Mouse (Mus musculus) hindbrain, embryonic 14.5 days (tissue): ENCODE measurements around the gene Pgghg. TPM values are rescaled to one million over a fixed set of nuclear protein-coding genes. Genes with fewer than 3 reads are reported as not detected.

Experiments used
- ATAC-seq: fragments of 200-750 bp; cut with Nextera tagmentation; 2 replicates; pipeline ENCODE4 v1.8.0; 2017; ENCODE audit warnings: moderate number of reproducible peaks, mild to moderate bottlenecking, moderate TSS enrichment, moderate library complexity; ENCODE audit not compliant: low FRiP score
- DNase-seq: peaks from one replicate; pipeline ENCODE4 v3.0.0-alpha.2; 2015; ENCODE audit warnings: low spot score
- H3K27ac ChIP-seq: fragments of 300-500 bp; sonication (generic); 2 replicates; pipeline ENCODE4 v1.5.1; 2014; ENCODE audit warnings: mild to moderate bottlenecking, moderate library complexity
- H3K27me3 ChIP-seq: fragments of 300-500 bp; sonication (generic); 2 replicates; pipeline ENCODE4 v1.6.1; 2014; ENCODE audit warnings: mild to moderate bottlenecking, low read length, mixed read lengths; ENCODE audit not compliant: control insufficient read depth, insufficient read depth
- H3K36me3 ChIP-seq: fragments of 300-500 bp; sonication (generic); replicated peaks from 2 replicates; pipeline ENCODE4 v1.6.1; 2014; ENCODE audit not compliant: control insufficient read depth, insufficient read depth
- H3K4me1 ChIP-seq: fragments of 300-500 bp; sonication (generic); replicated peaks from 2 replicates; pipeline ENCODE4 v1.6.1; 2014; ENCODE audit warnings: antibody characterized with exemption, low read length, mixed read lengths; ENCODE audit not compliant: control insufficient read depth, insufficient read depth
- H3K4me2 ChIP-seq: fragments of 300-500 bp; sonication (generic); replicated peaks from 2 replicates; pipeline ENCODE4 v1.6.1; 2014; ENCODE audit warnings: mild to moderate bottlenecking, moderate library complexity
- H3K4me3 ChIP-seq: fragments of 300-500 bp; sonication (generic); replicated peaks from 2 replicates; pipeline ENCODE4 v1.5.1; 2014; ENCODE audit warnings: mild to moderate bottlenecking, low read length
- H3K9ac ChIP-seq: fragments of 300-500 bp; sonication (generic); 2 replicates; pipeline ENCODE4 v1.6.1; 2014
- H3K9me3 ChIP-seq: fragments of 300-500 bp; sonication (generic); 2 replicates; pipeline ENCODE4 v1.6.1; 2016; ENCODE audit warnings: low read length; ENCODE audit not compliant: control insufficient read depth
- WGBS: fragments of 180-500 bp; shearing (Covaris S2); extraction: QIAGEN DNeasy Blood & Tissue Kit; methylation state at CpG from one replicate; pipeline ENCODE4 v1.1.7; 2014; 5-methylcytosine and 5-hydroxymethylcytosine counted together
- polyA plus RNA-seq: library from polyadenylated mRNA; unstranded; fragments of >200 nt; fragmentation: Nextera tagmentation; extraction: Ambion mirVana; gene quantifications from 2 replicates; pipeline ENCODE4 v1.2.1, GENCODE M21; 2014

The Pgghg gene
- polyA plus RNA-seq, 1 experiment from 2014 or later, result 9.2 TPM

DNA sequence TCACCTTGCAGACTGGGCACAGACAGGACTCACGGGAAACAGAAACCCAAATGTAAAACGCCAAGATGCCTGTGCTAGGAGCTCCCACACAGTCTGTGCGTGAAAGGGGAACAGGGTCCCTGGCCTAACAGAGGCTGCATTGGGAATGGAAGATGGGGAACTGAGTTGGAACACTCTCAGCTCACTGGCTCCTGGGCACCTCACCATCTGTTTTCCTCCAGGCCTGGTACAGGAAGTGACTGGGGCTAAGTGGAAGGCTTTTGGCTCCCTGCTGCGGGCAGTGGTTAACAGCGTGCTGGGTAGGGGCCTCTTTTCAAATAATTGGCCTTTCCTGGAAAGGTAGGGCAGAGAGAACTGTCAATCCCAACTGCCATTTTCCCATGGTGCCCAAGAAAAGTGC is 49.4 kb downstream of the Pgghg start:
- Histone ChIP-seq H3K4me2 (no peak overlapping the region), H3K27me3 (no peaks in the 10 kb centered on the region), H3K27ac (no peak overlapping the region), H3K4me1 (no peaks in the 10 kb centered on the region), H3K9me3 (no peaks in the 10 kb centered on the region), H3K36me3 (no peaks in the 10 kb centered on the region), H3K9ac (no peak overlapping the region), H3K4me3 (no peak overlapping the region)
- no peak for ATAC-seq
- DNase-seq, result no peak
- WGBS, result 72% methylated on average over 5 of the region's 5 CpGs

- H3K9ac ChIP-seq, result no peak overlapping the region
- no peaks in the 10 kb centered on the region for H3K4me1 ChIP-seq
- no peaks in the 10 kb centered on the region for H3K9me3 ChIP-seq
- no peak overlapping the region for H3K4me2 ChIP-seq
- no peaks in the 10 kb centered on the region for H3K36me3 ChIP-seq
- WGBS, result 85% methylated on average over 14 of the region's 14 CpGs
- H3K27ac ChIP-seq, result no peak overlapping the region
- no peak overlapping the region for H3K4me3 ChIP-seq
- no peak for ATAC-seq
- no peak for DNase-seq
- no peaks in the 10 kb centered on the region for H3K27me3 ChIP-seq
Observed at GRCm38 (mm10) chr7:140991117-140991689, 50.0 kb downstream of the Pgghg start.

Other genes starting within 250 kb of the Pgghg start
- not detected in 2 replicates for gene Olfr541, start 244.1 kb upstream of the Pgghg start, polyA plus RNA-seq
- not detected in 2 replicates for gene Cyp2e1, start 177.7 kb upstream of the Pgghg start, polyA plus RNA-seq
- 0.47 and 0.62 TPM in 2 replicates for gene Syce1, start 153.5 kb upstream of the Pgghg start, polyA plus RNA-seq
- gene Zfp941, start 119.2 kb upstream of the Pgghg start, polyA plus RNA-seq, result 33.7 and 33.9 TPM in 2 replicates
- 0.31 TPM in 1 of 2 replicates, not detected in the other for gene Urah, start 106.4 kb upstream of the Pgghg start, polyA plus RNA-seq
- gene Scgb1c1, start 95.8 kb upstream of the Pgghg start, polyA plus RNA-seq, result not detected in 2 replicates
- gene Odf3, start 93.6 kb upstream of the Pgghg start, polyA plus RNA-seq, result 0.14 TPM in 1 of 2 replicates, not detected in the other
- gene Gm45785, start 85.1 kb upstream of the Pgghg start, polyA plus RNA-seq, result 0.35 TPM in 1 of 2 replicates, not detected in the other
- gene Ric8a, start 84.4 kb upstream of the Pgghg start, polyA plus RNA-seq, result 92.8 and 96.6 TPM in 2 replicates
- gene Bet1l, start 83.8 kb upstream of the Pgghg start, polyA plus RNA-seq, result 40.1 and 50.5 TPM in 2 replicates
- 177 and 185 TPM in 2 replicates for gene Psmd13, start 59.4 kb upstream of the Pgghg start, polyA plus RNA-seq
- 44.4 and 47.5 TPM in 2 replicates for gene Sirt3, start 59.1 kb upstream of the Pgghg start, polyA plus RNA-seq
- gene Cox8b, start 40.9 kb upstream of the Pgghg start, polyA plus RNA-seq, result not detected in 2 replicates
- gene Nlrp6, start 20.5 kb upstream of the Pgghg start, polyA plus RNA-seq, result 0.60 and 1.4 TPM in 2 replicates
- 0.55 TPM in 1 of 2 replicates, not detected in the other for gene Ifitm5, start 8.9 kb downstream of the Pgghg start, polyA plus RNA-seq
- not detected in 2 replicates for gene Gm45717, start 14.5 kb downstream of the Pgghg start, polyA plus RNA-seq
- 201 and 234 TPM in 2 replicates for gene Ifitm2, start 14.6 kb downstream of the Pgghg start, polyA plus RNA-seq
- 16.8 and 21.9 TPM in 2 replicates for gene Ifitm1, start 25.8 kb downstream of the Pgghg start, polyA plus RNA-seq
- 28.3 and 45.1 TPM in 2 replicates for gene Ifitm3, start 69.4 kb downstream of the Pgghg start, polyA plus RNA-seq
- 0.95 and 1.1 TPM in 2 replicates for gene Ifitm6, start 76.5 kb downstream of the Pgghg start, polyA plus RNA-seq
- not detected in 2 replicates for gene Gm17387, start 87.7 kb downstream of the Pgghg start, polyA plus RNA-seq
- gene B4galnt4, start 119.7 kb downstream of the Pgghg start, polyA plus RNA-seq, result 38.4 and 41.5 TPM in 2 replicates
- gene Pkp3, start 136.8 kb downstream of the Pgghg start, polyA plus RNA-seq, result not detected in 2 replicates
- 2.5 and 3.1 TPM in 2 replicates for gene Sigirr, start 159.2 kb downstream of the Pgghg start, polyA plus RNA-seq
- gene Ano9, start 176.4 kb downstream of the Pgghg start, polyA plus RNA-seq, result 0.27 and 0.32 TPM in 2 replicates
- 86.1 and 92.0 TPM in 2 replicates for gene Ptdss2, start 181.0 kb downstream of the Pgghg start, polyA plus RNA-seq
- 53.5 and 56.1 TPM in 2 replicates for gene Rnh1, start 231.5 kb downstream of the Pgghg start, polyA plus RNA-seq